Mouse (Mus musculus) cerebellum, adult (tissue): ENCODE results near the gene Ttll13.

ENCODE experiments used
- ATAC-seq: cut with Nextera tagmentation; 2 replicates; pipeline ENCODE4 v1.9.2; 2017; ENCODE audit warnings: mild to moderate bottlenecking, moderate library complexity, mixed read lengths; ENCODE audit not compliant: insufficient number of reproducible peaks, low FRiP score, low TSS enrichment

Gene Ttll13

DNA sequence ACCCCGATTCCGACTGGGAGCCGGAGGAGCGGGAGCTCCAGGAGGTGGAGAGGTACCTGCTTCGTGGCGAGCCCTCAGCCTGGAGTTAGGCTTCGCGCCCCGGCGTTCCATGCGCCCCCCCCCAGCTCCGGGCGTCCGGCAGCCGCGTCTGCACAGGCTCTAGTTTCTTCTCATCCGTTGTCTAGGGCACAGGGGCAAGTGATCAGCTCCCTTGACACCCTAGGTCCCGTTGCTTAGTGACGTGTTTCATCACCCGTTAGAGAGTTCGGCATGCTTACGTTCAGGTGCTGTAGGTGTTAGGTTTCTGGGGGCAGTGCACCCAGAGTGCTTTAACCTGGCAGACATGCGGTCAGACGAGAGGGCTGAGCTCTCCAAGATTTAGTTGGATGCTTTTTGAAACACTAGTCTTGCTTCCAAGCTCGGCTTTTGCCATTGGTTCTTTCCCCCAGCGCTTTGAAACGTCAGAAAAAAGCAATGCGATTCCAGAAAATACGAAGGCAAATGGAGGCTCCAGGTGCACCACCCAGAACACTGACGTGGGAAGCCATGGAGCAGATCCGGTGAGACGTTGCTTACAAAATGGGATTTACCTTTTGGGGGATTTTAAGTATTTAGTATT is 15.3 kb downstream of the Ttll13 start:
- ATAC-seq, result 0 out of 2 replicates have a peak, but pooled peaks have one; percentile 10

DNA sequence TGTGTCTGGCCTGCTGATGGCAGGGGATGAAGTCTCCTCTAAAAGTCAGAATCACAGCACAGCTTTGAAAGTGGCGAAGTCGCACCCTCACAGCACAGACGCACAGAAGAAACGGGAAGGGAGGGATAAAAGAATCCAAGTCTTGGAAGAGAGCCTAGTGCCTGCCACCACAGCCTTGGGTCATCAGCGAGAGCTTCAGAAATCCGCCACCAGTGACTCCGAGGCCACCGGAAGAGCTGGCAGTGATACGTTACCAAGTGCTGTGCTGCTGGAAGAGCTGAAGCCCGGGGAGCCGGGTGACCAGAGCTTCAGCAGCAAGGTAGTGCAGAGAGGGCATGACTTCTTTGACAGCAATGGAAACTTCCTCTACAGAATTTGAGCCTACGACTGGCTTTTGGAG is 18.4 kb downstream of the Ttll13 start:
- ATAC-seq, result no peak

DNA sequence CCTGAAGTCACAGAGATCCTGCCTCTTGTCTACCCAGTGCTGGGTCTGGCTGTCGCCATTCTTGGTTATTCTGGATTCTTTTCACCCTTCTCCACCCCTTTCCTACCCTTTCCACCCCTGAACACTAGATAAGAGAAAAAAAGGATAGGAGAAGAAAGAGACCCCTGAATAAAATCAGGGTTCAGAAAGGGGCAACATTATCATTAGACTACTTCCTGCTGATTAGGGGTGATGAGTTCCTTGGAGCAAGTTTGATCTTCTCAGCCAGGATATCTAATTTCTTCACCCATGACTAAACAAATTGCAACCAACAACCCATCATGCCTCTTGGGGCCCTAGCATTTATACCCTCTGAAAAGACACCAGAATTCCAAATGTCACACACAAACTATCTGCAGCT is 21.6 kb downstream of the Ttll13 start:
- no peak for ATAC-seq

DNA sequence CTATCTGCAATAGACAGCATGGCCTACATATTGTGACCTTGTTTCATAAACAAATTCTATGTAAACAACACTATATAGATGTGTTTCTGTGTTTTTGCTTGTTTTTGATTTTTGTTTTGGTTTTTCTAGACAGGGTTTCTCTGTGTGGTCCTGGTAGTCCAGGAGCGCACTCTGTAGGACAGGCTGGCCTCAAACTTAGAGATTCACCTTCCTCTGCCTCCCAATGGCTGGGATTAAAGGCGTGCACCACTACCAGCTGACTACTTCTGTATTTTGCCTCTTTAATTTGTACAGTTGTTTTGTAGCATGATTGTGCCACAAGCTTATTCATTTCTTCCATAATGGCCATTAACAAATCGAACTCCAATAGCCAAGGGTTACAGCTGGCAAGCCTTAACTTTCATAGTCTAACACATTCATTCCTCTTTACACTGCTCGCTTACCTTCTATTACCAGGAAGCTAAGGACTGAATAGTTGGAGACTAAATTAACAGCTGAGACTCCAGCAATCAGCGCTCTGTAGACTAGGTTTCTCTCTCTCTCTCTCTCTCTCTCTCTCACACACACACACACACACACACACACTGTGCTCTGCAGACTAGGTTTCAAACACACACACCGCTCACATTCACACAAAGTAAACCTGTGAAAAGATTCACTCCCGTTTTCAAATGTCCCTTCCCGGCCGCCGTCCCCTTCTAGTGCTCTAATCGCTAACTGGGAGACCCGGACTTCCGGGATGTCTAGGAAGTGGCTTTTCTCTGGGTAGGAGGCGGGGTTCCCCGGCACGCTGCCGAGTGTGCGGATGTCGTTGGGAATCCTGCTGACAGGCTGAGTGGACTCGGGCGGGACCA is 22.9 kb downstream of the Ttll13 start, which contains the start of gene Vps33b:
Gene Vps33b (plus strand): TSS at position 753 of the 854 bp plus-strand sequence.
- ATAC-seq, result peak; percentile 87

DNA sequence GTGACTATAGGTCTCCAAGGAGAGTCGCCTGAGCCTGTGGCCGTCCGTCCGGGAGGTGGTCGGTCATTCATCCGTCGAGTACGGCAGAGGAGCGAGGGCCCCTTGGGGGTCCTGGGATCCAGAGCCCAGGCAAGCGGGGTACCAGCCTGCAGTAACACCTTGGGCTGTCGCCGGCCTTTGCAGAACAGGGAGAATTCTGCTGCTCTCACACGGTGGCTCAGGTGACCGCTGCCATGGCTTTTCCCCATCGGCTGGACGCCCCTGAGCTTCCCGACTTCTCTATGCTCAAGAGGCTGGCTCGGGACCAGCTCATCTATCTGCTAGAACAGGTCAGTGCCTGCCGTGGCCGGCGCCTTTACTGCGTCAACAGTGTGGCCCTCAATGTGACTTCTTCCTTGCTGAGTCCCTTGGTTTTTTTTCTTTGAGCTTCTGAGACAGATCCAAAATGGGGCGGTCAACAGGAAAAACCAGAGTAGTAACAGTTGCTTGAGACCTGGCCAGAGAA is 23.6 kb downstream of the Ttll13 start:
- peak; percentile 38; the same call in 1 of the 2 replicates for ATAC-seq

DNA sequence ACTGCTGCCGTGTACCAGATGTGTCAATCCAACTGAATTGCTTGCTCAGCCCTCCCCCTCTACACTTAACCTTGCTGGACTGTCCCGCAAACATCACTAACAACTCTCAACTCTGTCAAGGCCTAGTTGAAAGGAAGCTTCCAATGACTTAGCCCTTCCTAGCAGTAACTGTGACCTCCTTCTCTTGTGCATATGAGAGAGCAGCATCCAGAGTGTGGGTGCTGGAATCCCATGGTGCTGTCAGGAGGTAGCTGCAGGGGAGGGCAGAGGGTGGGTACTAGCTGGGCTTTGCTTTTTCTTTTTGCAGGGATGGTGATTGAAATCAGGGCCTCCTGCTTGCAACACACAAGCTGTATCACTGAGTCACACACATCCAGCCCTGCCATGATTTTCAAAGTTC is 27.3 kb downstream of the Ttll13 start:
- no peak for ATAC-seq

DNA sequence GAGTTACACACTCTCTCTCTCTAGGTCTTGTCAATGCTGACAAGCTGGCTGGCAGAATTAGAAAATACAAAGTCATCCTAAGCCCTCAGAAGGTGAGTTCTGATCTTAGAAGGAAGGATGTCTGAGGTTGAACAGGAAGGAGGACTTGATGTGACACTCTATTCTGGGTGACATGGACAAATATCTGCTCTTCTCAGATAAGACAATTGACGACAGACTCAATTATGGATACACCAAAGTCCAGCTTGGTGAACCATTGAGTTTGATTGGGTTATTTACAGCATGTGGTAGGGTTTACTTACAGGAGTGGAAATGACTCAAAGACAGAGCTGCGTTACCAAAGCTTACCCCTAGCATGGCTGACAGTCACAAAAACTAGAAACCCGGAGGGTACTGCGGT is 30.2 kb downstream of the Ttll13 start:
- no peak for ATAC-seq

DNA sequence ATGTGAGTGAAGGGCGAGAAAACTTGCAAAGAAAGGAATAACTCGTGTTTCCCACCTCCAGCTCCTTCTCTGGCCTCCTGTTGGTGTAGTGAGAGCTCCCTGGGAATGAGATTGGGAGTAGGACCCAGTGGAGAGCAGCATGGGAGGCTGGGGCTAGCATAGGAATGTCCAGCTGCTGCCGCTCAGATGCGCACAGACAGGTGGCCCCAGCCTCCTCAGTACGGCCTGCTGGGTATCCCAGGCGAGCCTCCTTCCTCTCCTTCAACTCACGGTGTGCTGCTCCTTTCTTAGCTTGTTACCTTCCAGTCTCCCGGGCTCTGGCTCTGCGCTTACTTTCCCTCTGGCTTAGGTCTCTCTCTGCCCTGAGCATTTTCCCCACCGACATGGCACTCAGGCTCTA is 33.9 kb downstream of the Ttll13 start:
- ATAC-seq, result no peak

DNA sequence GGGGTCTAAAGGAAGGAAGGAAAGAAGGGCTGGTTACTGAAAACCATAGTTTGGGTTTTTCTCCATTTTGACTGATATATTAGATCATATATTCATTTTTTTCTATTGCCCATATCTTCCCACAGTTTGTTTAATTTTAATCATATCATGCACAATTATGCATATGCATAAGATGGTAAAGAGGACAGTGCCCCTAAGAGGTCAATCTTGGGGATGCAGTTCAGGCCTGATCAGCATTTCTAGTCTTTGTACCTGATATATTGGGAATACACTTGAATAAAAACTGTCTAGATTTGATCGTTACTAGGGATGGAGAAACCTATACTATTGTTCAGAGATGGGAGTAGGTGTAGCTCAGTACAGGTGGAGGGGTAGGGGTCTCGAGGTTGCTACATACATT is 34.8 kb downstream of the Ttll13 start:
- no peak for ATAC-seq

DNA sequence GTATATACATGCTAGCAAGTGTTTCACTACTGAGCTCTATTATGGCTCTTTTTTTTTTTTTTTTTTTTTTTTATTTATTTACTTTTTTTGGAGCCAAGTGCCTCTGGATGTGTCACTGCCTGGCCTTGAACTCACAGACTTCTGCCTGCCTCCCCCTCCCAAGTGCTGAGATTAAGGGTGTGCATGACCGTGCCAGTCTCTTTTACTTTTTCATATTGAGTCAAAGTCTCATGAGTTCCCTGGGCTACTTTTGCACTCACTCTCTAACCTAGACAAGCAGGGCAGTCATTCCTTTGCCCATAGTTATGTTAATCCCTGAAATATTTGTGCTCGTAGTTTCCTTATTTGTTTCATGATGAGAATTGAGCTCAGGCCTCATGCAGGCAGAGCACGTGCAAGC is 35.5 kb downstream of the Ttll13 start:
- no peak for ATAC-seq

DNA sequence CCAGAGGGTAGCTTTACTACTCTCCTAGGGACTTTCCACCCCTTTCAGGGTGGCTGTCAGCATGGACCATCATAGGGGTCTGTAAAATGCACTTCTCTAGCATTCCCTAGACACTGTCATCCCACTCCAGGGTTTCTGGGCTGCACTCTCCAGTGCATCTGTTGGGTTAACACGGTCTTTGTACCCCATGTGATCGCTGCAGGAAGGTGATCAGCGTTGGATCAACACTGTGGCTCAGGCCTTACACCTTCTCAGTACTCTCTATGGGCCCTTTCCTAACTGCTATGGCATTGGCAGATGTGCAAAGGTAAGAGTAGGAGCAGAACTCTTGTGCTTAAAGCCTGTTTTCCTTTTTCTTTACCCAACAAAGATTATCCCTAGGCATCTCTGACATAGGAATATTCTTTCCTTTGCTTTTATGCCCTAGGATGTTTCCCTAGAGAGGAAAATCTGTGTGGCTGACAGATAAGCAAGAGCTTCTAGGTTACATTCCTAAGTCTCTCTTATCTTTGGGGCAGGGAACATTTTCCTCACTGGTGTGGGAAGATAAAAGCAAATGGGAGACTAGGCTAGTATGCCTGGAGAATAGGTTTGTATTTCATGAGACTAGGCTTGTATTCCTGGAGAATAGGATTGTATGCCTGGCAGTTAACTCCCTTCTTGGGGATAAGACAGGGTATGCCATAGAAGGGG is 37.2 kb downstream of the Ttll13 start:
- ATAC-seq, result no peak

DNA sequence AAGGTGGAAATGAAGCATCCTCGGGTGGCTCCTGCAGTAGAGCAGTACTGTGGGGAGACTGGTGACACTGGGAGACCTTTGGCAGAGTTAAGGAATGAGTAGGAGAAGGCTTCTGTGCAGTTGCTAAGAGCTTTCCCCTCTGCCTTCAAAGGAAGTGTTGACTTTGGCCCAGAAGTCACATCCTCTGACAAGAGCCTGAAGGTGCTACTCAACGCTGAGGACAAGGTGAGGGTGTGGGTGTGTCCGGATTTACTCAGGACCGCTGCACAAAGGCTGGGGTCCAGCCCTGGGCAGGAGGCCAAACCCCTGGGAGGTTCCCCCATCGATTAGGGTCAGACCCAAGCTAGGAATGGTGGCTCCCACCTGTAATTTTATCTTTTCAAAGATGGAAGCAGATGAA is 38.2 kb downstream of the Ttll13 start:
- ATAC-seq, result no peak

DNA sequence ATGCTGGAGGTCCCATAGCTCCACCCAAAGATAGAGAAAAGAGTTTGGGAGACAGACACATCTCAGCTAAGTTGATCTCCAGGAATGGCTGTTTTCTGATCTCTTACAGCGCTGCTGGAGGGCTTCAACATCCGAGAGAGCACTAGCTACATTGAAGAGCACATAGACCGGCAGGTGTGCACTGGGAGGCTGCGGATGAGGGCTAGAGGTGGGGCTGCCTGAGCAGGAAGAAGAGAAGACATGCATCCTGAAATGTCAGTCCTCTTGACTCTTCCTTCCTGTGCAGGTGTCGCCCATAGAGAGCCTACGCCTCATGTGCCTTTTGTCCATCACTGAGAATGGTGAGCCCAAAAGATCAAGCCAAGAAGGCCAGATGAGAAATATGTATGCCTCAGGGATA is 39.5 kb downstream of the Ttll13 start:
- no peak for ATAC-seq

DNA sequence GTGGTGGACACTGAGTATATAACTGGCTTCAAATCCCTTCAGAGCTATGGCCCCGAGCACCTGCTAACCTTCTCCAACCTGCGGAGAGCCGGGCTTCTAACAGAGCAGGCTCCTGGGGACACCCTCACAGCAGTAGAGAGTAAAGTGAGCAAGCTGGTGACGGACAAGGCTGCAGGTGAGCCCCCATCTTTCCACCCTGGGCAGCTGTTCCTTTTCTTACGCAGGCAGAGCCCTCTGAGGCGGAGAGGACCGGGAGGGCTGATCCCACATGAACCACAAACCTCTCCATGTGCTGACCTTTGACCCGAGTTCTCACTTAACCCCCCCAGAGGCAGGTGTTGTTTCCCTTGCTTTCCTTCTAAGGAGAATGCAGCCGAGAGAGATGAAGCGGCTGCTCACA is 41.6 kb downstream of the Ttll13 start:
- no peak for ATAC-seq

DNA sequence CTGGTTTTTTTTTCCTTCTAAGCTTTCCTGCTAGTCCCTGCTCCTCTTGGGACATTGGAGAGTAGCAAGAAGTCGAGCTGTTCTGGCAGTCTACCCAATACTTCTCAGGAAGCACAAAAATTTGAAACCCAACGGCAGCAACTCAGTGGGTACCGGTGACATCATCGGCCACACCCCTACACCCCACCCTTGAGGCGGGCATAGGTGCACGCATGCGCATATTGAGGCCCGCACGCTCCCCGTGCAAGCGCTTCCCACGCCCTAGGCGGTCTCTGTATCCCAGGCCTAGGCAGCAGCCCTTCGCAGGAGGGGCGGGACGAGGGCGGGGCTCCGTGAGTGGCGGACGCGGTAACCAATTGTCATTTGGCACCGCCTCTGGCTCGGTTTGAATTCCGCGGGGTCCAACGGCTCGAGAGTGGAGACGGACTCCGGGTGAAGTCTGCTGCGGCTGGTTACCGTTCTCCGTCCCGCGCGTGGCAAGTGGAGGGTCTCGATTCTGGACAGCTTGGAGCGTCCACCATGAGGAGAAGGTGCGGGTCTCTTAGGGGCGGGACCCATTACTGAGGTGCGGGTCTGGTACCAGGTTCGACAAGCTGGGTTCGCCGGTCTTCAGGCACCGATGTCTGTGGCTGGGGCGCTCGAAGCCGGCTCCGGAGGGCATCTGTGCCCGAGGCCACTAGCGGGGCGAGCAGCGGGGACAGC is 48.0 kb downstream of the Ttll13 start, which contains the start of gene Prc1:
Gene Prc1 (plus strand): TSS at position 389 of the 702 bp plus-strand sequence.
- ATAC-seq, result peak; percentile 98

DNA sequence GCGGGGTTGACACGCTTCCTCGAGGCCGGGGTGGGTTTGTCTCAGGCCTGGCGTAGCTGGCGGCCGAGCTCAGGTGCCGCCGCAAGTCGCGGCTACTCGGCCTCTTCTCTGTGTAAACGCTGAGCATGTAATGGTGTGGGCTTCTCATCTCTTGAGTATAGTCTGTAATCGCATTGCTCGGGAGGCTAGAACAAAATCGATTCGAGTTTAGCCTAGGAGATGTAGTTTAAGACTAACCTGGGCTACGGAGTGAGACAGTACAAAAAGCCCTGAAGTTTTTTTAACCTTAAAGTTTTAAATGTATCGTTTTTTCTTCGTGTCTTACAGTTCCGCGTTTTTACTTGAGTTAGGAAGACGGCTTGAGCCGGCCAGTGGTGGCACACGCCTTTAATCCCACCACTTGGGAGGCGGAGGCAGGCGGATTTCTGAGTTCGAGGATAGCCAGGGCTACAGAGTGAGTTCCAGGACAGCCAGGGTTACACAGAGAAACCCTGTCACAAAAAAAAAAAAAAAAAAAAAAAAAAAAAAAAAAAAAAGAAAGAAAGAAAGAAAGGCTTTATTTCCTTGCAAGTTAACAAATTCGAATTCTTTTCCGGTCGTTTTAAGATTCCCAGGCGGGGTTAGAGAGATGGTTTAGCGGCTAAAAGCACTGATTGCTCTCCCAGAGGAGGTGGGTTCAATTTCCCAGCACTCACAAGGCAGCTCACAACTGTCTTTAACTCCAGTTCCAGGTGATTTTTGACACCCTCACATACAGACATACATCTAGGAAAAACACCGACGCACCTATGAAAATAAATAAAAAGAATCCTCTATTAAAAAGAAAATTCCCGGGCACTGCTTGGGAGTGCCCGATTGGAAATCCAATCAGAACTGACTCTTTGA is 48.8 kb downstream of the Ttll13 start:
- no peak for ATAC-seq

DNA sequence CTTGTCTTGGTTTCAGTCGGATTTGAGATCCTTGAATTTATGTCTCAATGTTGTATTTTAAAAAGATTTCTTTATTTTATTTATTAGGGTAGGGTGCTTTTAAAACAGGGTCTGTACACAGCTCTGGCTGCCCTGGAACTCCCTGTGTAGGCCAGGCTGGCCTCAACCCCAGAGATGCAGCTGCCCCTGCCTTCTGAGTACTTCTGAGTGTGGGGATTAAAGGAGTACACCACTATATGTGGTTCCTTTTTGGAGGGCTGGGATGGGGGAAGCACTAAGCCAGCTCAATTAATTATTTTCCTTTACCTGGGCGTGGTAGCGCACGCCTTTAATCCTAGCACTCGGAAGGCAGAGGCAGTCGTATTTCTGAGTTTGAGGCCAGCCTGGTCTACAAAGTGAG is 50.3 kb downstream of the Ttll13 start:
- ATAC-seq, result no peak

DNA sequence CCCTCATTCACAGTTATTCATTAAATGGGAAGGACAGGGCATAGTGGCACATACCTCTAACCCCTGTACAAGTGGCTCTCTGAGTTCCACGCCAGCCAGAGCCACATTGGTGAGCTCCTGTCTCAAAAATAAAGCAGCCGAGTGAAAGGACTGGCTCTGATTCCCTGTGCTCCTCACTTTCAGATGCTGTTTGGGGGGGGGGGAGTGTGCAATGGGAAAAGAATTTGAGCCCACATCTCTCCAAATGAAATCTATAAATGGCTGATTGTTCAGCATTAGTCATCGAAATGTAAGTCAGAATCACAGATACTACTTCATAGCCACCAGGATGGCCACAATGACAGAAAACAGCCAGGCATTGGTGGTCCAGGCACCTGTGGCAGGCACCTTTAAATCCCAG is 50.9 kb downstream of the Ttll13 start:
- no peak for ATAC-seq

DNA sequence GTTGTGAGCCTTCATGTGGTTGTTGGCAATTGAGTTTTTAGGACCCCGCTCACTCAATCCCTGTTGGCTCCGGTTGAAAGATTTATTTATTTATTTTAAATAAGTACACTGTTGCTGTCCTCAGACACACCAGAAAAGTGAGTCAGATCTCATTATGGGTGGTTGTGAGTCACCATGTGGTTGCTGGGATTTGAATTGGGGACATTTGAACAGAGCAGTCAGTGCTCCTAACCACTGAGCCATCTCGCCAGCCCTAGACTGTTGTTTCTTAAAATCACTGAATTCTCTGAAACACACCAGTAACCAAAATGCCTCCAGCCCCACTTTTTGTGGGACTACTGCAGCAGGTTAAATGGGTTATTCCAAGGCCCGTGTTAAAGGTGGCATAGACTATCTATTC is 52.6 kb downstream of the Ttll13 start:
- no peak for ATAC-seq
